Mouse (Mus musculus): ENCODE measurements around the gene Sirt7.

DNA sequence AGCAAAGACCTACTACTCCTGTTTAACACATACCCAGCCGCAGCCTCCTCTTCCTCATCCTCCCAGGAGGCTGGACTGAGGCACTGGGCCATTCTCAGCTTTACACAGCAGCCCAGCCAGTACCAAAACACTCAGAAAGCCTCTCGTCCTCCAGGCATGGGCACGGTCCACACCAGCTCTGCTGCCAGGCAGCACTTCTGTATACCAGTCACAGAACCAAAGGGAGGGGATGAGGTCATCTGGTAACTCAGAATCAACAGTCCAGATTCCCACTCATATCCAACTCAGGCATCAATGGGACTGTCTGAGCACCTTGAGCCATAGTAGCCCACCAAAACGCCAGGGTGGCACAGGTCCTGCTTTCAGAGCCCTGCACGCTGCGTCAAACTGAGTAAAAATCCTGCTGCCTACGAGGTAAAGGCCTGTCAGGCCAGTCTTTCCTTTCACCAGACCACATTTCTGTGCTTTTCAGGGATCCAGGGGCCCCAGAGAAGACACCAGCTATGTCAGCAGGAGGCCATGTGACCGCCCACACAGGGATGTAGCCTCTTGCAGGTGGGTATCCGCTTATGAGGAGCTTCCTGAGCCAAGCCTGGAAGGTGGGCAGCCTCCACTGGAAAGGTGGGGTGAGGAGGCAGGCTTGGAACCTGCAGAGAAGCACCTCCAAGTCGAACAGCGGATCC is 1.9 kb upstream of the Sirt7 start:
- TF ChIP-seq CTCF (IDR thresholded peaks at IDR 0.05; ENCODE audit: insufficient read depth, low read depth, low read length) (no peak), POLR2A (IDR thresholded peaks at IDR 0.05; ENCODE audit: insufficient read depth, low read depth, low read length) (no peak)
